Mouse (Mus musculus) C2C12 (cell line): ENCODE results near the gene Isoc2a. TPM values are rescaled to one million over a fixed set of nuclear protein-coding genes. Genes with fewer than 3 reads are reported as not detected.

Experiments
- H3K27me3 ChIP-seq: one replicate; pipeline ENCODE4 v1.6.1; 2011; ENCODE audit not compliant: control insufficient read depth, insufficient read depth, insufficient read length
- H3K36me3 ChIP-seq: one replicate; pipeline ENCODE4 v1.6.1; 2011; ENCODE audit not compliant: control insufficient read depth, insufficient read depth
- H3K4me3 ChIP-seq: one replicate; pipeline ENCODE4 v1.5.1; 2011; ENCODE audit warnings: mild to moderate bottlenecking, control low read depth; ENCODE audit not compliant: poor library complexity, insufficient read depth, severe bottlenecking
- H3K79me2 ChIP-seq: one replicate; pipeline ENCODE4 v1.6.1; 2011; ENCODE audit not compliant: control insufficient read depth, insufficient read depth
- H3K79me3 ChIP-seq: one replicate; pipeline ENCODE4 v1.6.1; 2011; ENCODE audit warnings: low read depth, control low read depth
- H3ac ChIP-seq: one replicate; pipeline ENCODE3; 2011; ENCODE audit warnings: low read depth; ENCODE audit not compliant: control insufficient read depth, insufficient read length
- CEBPB ChIP-seq: IDR thresholded peaks from one replicate; pipeline ENCODE4 v1.6.1; 2011; ENCODE audit warnings: low read depth, mild to moderate bottlenecking, control low read depth, moderate library complexity
- CTCF ChIP-seq: IDR thresholded peaks from one replicate; pipeline ENCODE4 v1.5.1; 2011; ENCODE audit not compliant: control insufficient read depth, insufficient read depth, insufficient read length
- FOSL1 ChIP-seq: IDR thresholded peaks from one replicate; pipeline ENCODE4 v1.8.0; 2011; ENCODE audit warnings: mild to moderate bottlenecking, low read length; ENCODE audit not compliant: poor library complexity, insufficient read depth, severe bottlenecking
- MAX ChIP-seq: IDR thresholded peaks from one replicate; pipeline ENCODE4 v1.6.1; 2011; ENCODE audit warnings: mild to moderate bottlenecking, control low read depth
- MYOD1 ChIP-seq: IDR thresholded peaks from one replicate; pipeline ENCODE4 v1.6.1; 2011; ENCODE audit warnings: low read depth; ENCODE audit not compliant: control insufficient read depth, insufficient read length
- MYOG ChIP-seq: IDR thresholded peaks from one replicate; pipeline ENCODE4 v1.6.1; 2011; ENCODE audit not compliant: control insufficient read depth, insufficient read length; ENCODE audit errors: extremely low read depth
- USF1 ChIP-seq: IDR thresholded peaks from one replicate; pipeline ENCODE4 v1.6.1; 2011; ENCODE audit warnings: low read depth, mild to moderate bottlenecking, control low read depth, moderate library complexity
- polyA plus RNA-seq: library from polyadenylated mRNA; unstranded; fragments of >200 nt; fragmentation: generic; extraction: Trizol; gene quantifications from one replicate; pipeline ENCODE4 v1.2.1, GENCODE M21; 2012; ENCODE audit warnings: missing spikeins

Gene Isoc2a
- polyA plus RNA-seq, 1 experiment: 3.7 TPM

DNA sequence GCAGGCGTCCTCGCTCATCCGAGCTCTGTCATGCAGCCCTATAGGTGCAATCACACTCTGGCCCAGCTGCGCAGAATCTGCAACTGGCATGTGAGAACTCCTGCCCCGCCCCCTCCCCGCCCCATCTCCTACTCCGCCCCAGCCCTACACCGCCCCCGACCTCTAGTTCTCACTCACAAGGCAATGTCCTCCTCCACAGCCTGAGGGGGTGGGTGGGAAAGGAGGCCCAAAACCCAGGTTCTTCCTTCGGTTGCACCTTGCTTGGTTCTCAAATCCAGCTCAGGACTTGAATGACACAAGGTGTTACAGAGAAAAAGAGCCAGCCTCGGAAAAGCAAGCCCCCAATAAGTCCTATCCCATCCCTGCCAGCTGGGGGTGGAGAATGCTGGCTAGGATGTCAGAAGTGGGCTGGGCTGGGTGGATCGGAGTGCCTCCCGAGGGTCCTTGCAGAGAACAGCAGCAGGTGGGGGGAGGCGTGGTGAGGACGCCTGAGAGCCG lies 34.3 kb upstream of the Isoc2a start:
- Histone ChIP-seq H3K79me3 (no peaks in the 10 kb centered on the region), H3ac (no peak overlapping the region), H3K36me3 (no peaks in the 10 kb centered on the region), H3K79me2 (no peaks in the 10 kb centered on the region), H3K4me3 (no peak overlapping the region), H3K27me3 (peaks cover 45% of the 10 kb centered on the region)
- TF ChIP-seq MYOG (no peak), CEBPB (no peak), USF1 (no peak), MAX (no peak), CTCF (no peak), FOSL1 (no peak), MYOD1 (no peak)

DNA sequence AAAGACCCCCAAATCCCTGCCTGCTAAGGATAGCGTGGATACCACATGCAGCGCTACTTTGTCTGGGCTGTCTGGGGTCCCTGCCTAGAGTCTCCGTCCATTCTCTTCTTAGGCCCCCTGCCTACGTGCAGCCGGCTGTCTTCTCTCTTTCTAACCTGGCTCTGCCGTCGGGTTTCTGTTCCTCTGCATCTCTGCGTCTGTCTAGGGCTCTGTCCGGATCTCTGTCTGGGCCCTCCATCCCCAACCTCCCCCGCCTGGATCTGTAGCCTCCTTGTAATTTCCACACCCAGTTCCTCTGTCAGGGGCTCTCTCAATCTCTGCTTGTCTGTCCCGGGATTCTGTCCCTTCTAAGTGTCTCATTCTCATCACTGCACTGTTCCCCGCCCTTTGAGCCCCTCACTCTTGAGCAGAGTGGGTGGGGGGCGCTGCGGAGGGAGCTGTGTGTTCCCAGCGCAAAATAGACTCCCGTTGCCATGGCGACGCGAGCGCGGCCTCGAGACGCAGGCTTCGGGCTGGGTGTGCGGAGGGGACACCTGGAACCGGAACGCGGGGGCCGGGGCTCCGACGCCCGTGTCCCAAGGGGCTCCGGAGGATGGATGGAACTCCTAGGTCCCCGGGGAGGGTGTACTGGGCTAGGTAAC lies 33.2 kb upstream of the Isoc2a start:
- Histone ChIP-seq H3ac (no peak overlapping the region), H3K4me3 (no peak overlapping the region), H3K36me3 (no peaks in the 10 kb centered on the region), H3K27me3 (peaks cover 42% of the 10 kb centered on the region), H3K79me3 (no peaks in the 10 kb centered on the region), H3K79me2 (no peaks in the 10 kb centered on the region)
- TF ChIP-seq FOSL1 (no peak), MYOD1 (no peak), USF1 (no peak), MYOG (no peak)

DNA sequence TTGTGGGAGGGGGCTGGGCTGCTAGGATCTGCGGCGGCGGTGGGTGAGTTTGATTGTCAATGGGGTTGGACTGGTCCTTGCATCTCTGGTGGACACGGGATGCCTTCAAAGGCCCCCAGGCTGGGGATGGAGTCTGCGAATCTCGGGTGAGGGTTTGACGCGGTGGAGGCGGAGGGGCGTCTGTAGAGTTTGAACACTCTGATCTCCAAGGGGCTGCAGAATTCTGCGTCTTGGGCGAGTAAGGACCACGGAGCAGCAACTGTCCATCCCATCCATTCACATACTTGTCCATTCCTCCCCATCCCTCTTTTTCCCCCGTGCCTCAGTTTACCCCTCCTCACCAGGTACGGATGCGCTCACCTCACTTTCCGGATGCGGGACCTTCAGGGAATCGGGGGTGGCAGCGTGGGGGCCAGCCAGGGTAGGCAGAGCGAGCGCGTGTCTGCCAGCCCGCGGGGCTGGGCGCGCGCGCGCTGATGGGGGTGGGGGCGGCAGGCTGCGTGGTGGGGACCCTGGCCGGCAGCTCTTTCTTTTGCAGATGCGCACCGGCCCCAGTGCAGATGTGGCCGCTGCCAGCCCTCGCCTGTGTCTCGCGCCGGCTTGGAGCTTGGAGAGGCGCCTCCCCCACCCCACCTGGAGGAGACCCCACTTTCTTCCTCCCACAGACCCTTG lies 32.6 kb upstream of the Isoc2a start, which contains the start of gene Shisa7:
Shisa7 (minus strand) TSS at position 452 of the 672 bp plus-strand sequence.
- no peaks in the 10 kb centered on the region for H3K36me3 ChIP-seq
- no peaks in the 10 kb centered on the region for H3K79me3 ChIP-seq
- H3K4me3 ChIP-seq: no peak within 1 kb of the TSS
- peaks cover 42% of the 10 kb centered on the region for H3K27me3 ChIP-seq
- H3K79me2 ChIP-seq: no peaks in the 10 kb centered on the region
- no peak for TF ChIP-seq CEBPB
- H3ac ChIP-seq: no peak within 1 kb of the TSS

DNA sequence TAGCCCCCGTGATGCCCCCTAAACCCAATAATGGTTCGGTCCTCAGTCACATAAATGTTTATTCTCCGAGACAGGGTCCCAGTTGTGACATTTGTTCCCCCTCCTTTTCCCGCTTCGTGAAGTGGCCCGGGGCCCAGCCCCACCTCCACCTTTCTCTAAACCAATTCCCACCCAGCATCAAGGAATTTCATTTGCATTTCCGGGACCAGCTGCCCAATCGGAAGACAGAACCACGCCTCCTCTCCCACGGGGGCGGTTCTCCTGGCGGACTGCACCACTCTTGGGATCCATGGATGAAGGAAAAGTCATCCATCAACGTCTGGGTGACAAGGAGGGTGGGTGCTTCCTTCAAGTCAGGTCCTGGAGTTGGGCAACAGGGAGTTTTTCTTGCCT lies 32.0 kb upstream of the Isoc2a start:
- no peak overlapping the region for H3K4me3 ChIP-seq
- peaks cover 42% of the 10 kb centered on the region for H3K27me3 ChIP-seq
- TF ChIP-seq MYOG: no peak
- TF ChIP-seq FOSL1: no peak
- TF ChIP-seq MYOD1: no peak
- TF ChIP-seq CTCF: no peak
- TF ChIP-seq MAX: no peak
- no peak for TF ChIP-seq USF1
- TF ChIP-seq CEBPB: no peak

DNA sequence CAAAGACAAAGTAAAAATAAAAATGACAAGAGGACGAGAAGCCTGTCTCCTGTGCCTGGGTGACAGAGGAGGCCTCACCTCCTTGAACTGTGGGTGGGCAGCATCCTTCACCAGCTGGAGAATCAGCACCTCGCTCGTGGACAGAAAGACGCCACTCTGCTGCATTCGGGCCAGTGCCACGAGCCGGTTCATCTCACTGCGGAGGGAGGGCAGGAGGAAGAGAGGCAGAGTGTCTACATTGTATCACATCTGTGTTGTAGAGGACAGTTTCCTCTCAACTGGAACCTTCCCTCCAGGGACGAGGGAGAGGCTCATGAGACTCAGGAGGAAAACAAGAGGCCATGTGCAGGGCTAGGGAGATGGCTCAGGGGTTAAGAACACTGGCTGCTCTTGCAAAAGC lies 27.6 kb upstream of the Isoc2a start:
- H3ac ChIP-seq: no peak overlapping the region
- H3K4me3 ChIP-seq: no peak overlapping the region
- no peaks in the 10 kb centered on the region for H3K36me3 ChIP-seq
- H3K79me3 ChIP-seq: no peaks in the 10 kb centered on the region
- TF ChIP-seq FOSL1 (no peak), MYOD1 (no peak), CEBPB (no peak), USF1 (no peak), MAX (no peak), CTCF (no peak), MYOG (no peak)
- peaks cover 16% of the 10 kb centered on the region for H3K27me3 ChIP-seq
- no peaks in the 10 kb centered on the region for H3K79me2 ChIP-seq

More for the DNA sequence above, 32.0 kb upstream of the Isoc2a start:
- no peak overlapping the region for H3ac ChIP-seq
- H3K79me3 ChIP-seq: no peaks in the 10 kb centered on the region
- H3K79me2 ChIP-seq: no peaks in the 10 kb centered on the region
- no peaks in the 10 kb centered on the region for H3K36me3 ChIP-seq

DNA sequence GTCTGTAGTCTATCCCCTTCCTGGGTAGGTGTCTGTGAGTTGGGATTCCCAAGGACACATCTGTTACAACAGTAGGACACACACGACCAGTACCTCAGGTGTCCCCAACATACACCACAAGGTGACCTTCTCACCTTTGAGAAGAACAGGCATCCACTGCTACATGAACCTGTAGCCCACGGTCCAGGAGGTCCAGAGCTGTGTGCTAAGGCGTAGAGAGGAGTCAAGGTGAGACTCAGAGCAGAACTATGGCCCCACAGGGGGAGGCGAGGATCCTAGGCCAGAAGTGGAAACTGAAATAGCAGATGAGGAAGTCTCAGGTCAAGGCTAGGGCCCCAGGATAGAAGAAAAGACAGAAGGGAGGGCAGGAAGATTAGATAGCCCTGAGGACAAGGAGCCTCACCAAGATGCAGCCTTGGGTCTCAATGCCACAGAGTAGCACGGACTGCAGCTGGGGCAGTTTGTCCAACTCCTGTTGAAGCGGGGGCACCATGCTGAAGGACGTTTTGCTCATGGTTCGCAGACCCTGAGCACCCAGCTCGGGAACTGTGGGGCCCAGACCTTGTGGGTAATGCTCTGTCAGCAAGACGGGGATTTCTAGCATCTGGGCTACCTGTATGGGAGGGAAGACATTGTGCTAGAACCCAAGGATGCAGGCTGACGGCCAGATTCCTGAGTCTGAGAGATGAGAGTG lies 26.2 kb upstream of the Isoc2a start:
- no peak for TF ChIP-seq MAX
- TF ChIP-seq CTCF: no peak
- no peak for TF ChIP-seq MYOG
- no peak for TF ChIP-seq FOSL1
- TF ChIP-seq CEBPB: no peak
- TF ChIP-seq MYOD1: no peak
- TF ChIP-seq USF1: no peak
- Histone ChIP-seq H3K27me3 (peaks cover 6% of the 10 kb centered on the region), H3K36me3 (no peaks in the 10 kb centered on the region), H3ac (no peak overlapping the region), H3K4me3 (no peak overlapping the region), H3K79me2 (no peaks in the 10 kb centered on the region), H3K79me3 (no peaks in the 10 kb centered on the region)
